Mouse (Mus musculus): ENCODE data around the gene Xpnpep2.

The Xpnpep2 gene

DNA sequence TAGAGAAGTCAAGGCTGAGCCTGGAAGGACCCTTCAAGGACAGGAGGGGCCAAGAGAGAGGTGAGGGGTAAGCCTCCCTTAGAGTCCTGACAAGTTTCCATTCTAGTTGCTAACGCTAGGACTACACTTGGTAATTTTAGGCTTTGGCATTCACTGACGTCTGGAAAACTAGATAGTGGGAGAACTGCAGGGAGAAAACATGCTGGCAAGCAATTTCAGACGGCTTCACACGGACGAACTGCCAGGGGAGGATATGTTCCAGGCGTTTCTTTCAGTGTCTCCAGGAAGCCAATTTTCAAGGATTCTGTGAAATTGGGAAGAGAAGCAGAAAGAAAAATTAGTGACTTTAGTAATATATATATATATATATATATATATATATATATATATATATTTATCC, 73.3 kb downstream of the Xpnpep2 start:
- no peak for DNase-seq

DNA sequence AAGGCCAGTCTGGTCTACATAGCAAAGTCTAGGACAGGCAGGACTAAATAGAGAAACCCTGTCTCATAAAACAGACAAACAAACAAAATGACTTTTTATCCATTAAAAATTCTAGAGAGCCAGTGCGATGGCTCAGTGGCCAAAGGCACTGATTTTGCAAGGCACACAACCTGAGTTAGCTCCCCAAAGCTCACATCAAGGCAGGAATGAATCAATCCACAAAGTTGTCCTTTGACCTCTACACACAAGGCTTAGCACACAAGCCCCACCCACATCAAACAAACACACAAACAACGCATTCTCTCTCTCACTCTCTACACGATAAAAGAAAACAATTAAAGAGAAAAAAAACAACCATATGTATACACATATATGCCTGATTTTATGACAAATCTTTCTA, 76.2 kb downstream of the Xpnpep2 start:
- DNase-seq = no peak

Data from kidney, postnatal 14 days (tissue).